Mouse (Mus musculus) testis, postnatal 14 days (tissue): ENCODE results near the gene Shc3.
A peak's percentile ranks its signal among the peaks of the same experiment; 100 is the strongest.

ENCODE experiments used
- DNase-seq: peaks from one replicate; pipeline ENCODE4 v3.0.0; 2021; ENCODE audit warnings: low spot score

Gene Shc3

DNA sequence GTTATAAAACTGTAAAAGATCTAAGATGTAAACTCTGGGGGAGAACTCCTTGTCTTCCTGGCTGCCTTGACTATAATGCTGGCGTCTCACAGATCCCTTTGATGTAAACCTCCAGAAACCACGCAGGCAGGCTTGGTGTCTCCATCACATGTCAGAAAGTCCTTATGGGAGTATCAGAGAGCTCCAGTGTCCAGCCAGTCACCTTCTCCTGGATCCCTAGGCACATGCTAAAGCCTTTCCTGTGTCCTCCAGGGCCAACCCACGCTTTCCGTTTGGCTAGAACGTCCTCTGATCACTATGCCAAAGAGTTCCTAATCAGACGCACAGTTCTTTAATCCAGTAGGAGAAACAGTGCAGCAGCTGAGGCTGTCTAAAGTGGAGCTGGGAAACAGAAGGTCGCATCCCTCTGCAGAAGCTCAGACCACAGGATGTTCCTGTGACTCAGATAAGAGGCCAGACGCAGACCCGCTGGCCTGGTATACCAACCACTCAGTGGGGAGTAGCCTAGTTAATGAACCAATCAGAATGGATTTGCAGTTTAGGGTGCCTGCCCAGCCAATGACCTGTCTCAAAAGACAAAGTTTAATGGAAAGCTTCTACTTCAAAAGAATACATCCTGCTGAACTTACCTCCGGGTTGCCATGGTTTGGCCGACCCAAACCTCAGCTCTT, 88.7 kb downstream of the Shc3 start:
- no peak for DNase-seq

DNA sequence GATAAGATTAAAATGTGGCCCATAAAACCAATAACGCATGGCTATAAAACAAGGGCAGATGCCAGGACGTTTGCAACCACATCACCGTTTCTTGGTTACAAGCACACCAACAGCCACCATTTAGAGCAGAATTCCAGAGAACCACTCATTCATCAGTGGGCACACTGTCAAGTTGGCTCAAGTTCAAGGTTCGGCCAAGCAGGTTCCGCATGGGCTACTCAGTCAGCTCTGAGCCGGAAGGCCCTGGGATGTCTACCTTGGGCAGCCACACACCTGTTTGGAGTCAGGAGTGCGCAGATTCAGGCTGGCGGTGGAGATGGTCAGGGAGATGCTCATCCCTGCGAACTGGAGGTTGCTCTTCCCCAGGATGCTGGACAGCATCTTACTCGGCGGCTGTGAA, 89.4 kb downstream of the Shc3 start:
- no peak for DNase-seq

DNA sequence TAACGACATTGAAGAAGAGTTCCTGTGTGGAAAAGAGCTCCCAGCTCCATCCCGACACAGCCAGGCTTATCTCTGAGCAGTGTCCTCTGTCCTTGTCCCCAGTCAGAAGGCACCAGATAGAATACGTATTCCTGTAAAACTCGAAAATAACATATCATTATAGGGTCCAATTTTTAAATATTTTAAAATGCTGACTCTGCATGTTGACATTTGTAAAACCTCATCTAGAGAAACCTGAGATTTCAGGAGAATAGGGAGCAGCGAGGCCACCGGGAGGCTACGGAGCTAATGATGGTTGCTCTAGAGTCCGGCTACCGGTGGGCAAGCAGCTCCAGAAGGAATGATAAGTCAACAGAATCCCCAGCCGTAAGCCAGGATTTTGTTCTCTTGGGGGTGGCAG, 92.2 kb downstream of the Shc3 start:
- DNase-seq: peak; percentile 18

DNA sequence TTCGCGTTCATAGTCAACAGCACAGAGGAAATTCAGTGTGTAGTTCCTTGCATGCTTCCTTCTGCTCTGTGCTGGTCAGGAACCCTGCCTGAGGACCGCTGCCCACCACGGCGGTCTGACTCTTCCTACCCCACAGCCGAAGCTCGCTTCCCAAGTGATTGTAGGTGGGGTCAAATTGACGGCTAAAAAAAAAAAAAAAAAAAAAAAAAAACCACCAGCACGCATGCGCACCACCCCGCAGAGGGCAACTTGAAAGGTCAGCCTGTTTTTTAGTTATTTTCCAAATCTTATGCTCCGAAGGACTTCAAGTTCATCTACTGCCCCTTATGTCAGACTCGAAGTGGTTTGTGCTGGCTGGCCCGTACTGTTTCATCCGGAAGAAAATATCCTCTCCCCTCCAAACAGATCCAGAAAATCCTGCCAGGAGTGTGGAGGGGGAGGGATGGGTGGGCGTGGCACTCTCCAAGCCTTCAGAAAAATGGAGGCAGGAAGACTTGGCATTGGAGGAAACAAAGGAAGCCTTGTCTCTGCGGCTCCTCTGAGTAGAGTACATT, 100.4 kb downstream of the Shc3 start:
- no peak for DNase-seq

DNA sequence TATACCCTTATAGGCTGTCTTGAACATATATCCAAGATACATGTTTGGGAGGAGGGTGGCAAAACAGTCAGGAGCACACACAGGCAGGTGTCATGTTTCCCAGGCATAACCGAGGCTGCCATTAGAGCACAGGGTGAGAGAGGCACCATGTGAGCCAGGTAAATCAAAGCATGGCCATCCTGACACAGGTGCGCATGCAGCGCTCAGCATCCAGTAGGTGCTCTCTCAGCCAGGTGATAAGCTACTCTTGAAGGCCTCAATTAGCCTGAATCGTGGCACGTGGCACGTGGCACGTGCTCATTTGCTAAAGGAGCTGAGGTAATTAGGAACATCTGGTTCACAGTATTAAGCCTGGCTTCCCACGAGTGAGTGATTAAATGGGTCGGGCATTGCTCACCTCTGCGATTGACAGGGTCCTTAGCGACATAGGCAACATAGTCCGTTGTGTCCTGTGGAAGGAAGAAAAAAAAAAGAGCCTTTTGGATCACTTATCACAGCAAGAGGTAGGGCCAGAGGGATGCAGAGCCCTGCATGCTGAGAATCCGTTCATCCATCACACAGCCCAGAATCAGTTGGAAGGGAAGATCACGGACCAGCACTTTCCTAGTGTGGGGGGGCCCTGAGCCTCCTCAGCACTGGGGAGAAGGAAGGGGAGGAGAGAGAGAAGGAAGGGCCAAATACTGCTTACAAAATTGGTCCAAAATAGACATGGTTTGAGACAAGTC, 102.9 kb downstream of the Shc3 start:
- no peak for DNase-seq

DNA sequence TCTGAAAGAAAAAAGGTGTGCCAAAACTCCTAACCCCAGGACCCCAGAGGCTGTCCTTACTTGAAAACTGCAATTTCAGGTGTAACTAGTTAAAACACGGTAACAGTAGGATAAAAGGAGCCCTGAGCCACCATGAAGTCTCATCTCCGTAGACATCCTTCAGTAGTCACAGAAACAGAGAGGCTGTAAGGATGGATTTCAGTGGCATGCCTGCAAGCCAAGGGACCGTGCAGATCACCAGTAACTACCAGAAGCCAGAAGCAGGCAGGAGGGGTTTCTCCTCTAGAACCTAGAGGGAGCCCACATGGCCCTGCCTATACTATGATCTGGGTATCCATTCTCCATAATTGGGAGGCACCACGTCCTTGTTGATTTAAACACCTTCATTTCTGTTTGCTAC, 104.9 kb downstream of the Shc3 start:
- no peak for DNase-seq

DNA sequence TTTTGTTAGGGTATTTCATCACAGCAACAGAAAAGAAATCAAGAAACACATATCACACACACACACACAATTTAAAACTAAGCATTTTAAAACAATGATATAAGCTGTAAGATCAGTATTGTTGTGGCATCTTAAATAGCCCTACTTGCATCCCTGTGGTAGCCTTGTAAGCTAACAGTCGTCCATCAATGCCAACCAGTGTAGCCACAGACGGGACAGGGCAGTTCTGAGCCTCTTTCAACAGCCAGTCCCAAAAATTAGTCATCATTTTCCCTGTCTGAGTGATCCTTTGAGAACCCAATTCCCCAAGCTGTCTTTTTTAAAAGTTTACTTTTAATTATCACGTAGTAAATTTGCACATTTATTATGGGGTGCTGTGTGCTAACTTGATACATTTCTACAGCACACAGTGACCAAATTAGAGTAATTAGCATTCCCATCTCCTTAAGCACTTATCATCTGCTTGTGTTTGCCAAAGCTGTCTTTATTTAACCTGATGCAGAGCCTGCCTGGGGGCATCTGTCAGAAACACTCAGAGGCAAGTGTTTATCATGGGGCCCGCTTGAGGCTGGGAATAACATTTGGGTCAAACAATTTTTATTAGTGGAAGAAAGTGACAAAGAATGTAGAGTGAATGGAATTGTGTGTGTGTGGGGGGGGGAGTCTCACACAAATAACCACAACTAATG, 112.9 kb downstream of the Shc3 start:
- DNase-seq: no peak

DNA sequence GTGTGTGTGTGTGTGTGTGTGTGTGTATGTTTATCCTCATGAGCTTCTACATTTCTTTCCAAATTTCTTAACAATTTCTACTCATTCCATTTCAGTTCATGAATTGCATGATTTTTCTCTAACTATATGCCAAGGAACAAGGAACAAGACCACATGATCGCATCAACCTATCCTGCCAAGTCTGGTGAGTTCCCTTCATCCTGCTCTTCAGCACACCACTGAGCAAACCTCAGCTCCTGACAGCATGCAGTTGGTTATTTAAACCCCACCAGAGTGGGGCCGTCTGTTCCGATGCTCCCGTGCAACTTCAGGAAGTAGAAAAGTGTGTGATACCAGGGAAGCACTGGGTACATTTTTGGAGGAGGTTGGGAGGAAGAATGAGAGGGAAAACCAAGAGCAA, 122.7 kb downstream of the Shc3 start:
- no peak for DNase-seq

DNA sequence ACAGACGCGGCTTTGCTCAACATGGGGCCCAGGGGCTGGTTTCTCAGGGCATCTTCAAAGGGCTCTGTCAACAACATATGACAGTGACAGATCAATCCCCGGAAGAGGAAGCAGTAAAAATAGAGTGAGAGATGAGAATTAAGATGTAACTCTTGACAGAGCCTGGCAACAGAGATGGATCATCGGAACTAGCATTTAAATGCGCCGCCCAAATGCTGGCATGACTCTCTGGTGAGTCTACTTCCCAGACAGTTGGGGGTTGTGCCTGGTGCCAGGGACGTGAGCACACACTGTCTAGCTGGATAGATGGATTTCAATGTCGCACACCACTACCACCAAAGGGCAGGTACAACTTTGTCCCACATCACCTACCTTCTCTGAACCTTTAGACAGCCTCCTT, 126.3 kb downstream of the Shc3 start:
- no peak for DNase-seq

DNA sequence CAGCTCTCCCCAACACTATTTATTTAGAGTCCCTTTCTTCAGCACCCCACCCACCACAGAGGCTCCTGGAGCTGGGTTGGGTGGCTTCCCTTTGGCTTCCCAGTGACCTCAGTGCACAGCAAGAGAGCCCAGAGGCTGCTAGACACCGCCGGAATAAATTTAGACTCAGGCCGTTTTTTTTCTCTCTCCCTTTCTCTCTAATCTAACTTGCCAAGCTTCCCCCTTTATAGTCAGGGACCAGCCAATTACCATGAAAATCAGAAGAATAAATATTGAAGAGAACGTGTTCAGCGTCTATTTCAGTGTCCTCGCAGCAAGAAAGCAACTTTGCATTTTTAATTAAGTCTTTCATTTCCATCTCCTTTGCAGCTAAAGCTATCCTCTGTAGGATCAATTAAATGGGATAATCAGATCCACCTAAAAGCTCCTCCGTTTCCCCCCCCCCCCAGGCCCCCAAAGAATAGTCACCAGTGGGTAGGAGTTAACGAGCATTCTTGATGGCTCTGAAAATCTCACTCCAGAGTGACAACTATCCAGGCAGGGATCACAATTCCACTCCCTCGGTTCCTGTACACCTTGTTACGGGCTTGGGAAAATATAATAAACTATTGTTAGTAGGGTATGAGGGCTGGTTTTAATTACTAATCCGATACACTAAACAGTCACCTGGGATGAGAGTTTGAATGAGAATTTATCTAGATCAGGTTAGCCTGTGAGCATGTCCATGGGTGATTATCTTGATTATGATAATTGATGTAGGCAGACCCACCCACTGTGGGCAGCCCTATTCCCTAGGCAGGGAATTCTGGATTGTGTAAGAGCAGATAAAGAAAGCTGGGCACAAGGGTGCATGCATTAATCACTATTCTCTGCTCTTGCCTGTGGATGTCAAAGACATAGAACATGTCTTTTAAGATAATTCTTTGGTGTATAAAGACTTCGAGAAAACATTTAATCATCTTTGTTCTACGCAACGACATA, 131.8 kb downstream of the Shc3 start:
- no peak for DNase-seq

DNA sequence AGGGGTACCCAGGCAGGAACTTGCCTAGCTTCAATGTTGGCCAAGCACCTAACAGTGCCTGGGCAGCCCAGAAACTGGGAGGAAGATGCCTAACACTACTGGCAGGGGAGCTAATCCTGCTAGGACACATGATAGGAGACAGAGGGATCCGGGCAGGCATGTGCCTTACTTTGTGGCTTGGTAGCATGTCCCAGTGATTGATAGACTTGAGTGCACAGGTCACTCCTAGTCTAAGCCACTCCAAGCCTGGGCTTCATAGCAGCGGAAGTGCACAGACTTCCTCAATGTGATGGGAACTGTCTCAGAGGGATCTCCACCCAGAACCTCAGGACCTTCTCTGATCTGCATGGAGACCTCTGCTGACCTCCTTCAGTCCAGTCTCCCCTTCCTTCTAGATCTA, 134.1 kb downstream of the Shc3 start:
- DNase-seq: no peak

DNA sequence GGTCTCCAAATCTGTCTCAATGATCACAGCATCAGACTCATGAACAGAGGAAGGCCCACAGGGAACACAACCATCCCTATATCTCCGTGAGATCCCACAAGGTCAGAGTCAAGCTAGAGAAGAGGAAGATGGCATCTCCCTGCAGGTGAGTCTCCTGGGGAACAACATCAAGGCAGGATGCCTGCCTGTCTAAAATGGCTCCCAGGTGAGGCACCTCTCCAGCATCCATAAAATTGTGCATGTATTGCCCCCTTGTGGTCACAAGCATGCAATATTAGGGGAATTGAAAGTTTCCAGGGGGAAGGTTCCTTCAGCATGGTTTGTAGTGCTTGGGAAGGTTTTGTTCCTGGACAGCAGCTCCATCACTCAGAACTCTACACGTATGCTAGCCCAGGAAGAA, 134.8 kb downstream of the Shc3 start:
- no peak for DNase-seq

DNA sequence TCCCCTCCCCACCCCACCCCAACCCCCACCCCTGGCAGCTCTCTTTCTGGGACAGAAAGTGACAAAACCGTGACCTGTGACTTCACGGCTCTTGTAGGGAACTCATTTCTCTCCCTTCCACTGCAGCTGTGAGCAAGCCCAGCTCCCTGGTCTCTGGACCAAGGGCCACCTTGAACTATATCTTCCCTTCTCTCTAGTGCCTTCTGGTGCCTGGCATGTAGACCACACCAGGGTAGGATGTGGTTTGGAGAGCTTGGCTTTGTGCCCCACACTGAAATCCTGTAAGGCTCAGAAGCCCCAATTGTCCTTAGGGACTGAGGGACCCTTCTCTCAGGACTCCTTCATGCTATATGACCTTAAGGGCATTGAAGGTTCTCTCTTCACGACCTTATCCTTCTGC, 135.8 kb downstream of the Shc3 start:
- DNase-seq: no peak

DNA sequence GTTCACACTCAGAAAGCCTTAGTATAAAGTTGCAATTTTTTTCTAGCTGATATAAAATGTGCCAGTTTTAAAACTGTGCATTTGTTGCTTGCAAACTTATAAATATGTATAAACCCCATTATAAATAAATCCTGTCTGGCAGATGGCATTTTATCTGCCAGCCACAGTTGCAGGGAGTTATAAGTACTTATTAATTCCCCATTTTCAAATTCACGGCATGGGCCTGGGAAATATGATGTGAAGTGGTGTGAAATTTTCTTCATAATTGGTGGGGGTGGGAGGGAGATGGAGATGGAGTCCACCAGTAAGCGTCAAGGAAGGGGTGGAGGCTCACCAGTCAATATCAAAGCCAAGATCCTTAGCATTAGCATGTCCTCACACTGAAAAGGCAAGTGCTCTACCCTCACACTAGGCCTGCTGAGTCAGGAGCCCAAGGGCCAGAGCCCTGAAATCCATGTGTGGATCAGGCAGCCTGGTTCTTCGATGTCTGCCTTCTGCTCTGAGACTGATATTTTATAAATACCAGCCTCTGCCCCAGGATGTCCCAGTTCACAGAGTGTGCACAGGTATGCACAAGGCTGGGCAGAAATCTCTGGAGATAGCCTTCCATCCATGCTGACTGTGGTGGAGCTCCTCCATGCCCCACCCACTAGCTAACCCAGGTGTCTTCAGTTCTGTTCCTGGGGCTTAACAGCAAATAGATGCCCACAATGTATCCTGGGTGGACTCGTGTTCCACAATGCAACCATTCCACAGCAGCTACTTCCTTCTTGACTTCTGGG, 143.4 kb downstream of the Shc3 start:
- DNase-seq: no peak

DNA sequence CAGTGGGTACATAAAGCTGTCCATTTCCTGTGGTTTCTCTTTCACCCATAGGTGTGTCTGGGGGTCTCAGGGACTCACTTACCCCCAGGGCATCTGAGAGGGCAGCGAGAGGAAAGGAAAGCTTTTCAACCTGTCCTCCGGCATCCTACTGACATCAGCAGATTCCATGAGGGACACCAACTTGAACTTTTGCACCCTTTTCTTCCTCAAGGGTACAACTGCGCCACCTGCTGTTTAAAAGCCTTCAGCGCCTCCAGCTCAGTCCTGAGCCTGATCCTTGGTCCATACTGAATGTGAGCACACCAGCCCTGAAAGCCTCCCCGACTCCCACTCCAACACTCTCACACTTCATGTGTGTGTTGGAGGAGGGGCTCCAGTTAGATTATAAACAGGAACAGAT, 144.6 kb downstream of the Shc3 start:
- peak; percentile 33 for DNase-seq

DNA sequence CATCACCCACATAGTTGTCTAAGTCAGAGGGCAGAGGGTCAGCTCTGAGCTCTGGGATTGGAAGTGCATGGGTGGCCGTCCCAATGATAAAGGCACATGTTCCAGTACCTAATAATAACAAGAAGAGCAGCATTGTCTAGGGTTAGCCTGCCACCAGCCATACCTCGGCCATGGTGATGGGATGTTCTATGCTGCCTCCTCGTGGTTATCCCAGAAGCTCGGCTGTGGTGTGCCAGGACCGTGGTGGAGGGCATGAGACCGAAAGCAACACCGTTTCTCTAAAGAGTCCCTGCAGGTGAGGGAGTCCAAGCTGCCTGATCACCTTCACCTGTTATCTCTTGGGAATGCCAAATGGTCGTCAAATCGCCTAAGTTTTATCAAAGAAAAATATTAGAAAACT, 145.6 kb downstream of the Shc3 start:
- no peak for DNase-seq

DNA sequence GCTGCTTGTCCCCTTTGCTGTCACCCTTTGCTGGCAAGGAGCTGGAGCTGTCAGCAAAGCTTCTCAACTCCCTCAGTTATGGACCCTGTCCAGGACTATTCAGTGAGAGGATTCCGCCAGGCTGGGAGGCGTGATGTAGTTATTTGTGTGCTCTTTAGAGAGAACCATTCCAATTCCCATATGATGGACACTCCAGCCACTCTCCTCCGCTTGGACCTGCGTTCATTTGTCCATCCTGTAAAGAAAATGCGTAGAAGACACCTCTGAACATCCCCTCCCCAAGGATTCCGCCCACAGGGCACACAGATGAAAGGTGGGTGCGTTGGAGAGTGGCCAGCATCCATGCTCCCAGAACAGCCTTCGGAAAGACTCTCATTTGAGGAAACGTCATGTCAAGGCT, 148.4 kb downstream of the Shc3 start:
- no peak for DNase-seq

DNA sequence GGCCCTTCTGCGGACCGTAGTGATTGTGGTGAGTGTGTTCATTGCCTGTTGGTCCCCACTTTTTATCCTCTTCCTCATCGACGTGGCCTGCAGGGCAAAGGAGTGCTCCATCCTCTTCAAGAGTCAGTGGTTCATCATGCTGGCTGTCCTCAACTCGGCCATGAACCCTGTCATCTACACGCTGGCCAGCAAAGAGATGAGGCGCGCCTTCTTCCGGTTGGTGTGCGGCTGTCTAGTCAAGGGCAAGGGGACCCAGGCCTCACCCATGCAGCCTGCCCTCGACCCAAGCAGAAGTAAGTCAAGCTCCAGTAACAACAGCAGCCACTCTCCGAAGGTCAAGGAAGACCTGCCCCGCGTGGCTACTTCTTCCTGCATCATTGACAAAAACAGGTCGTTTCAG, 149.7 kb downstream of the Shc3 start:
- DNase-seq: no peak

DNA sequence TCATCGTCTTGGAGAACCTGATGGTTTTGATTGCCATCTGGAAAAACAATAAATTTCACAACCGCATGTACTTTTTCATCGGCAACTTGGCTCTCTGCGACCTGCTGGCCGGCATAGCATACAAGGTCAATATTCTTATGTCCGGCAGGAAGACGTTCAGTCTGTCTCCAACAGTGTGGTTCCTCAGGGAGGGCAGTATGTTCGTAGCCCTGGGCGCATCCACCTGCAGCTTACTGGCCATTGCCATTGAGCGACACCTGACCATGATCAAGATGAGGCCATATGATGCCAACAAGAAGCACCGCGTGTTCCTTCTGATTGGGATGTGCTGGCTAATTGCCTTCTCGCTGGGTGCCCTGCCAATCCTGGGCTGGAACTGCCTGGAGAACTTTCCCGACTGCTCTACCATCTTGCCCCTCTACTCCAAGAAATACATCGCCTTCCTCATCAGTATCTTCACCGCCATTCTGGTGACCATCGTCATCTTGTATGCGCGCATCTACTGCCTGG, 150.2 kb downstream of the Shc3 start:
- no peak for DNase-seq

DNA sequence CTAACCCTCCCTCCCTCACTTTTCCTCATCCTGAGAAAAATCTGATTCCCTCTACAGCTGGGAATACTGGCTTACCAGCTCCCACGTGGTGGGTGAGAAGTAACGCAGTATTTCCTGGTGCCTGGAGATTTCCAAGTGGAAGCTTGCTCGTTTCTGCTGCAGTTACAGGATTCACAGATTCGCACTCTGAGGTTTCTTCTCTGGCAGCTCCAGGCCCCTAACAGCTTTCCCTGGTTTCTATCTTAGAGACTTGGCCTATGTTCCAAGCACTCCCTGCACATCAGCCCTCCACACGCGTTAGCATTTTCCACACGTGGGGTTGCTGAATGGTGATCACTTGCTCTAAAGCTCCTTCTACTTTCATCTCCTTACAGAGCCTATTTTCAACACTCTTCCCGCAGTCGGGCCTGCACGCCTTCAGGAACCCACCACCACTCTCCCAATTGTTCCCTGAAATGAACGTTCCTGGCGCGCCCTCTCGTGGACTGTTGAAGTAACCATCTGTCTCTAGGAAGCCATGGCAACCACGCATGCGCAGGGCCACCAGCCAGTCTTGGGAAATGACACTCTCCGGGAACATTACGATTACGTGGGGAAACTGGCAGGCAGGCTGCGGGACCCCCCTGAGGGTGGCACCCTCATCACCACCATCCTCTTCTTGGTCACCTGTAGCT, 150.8 kb downstream of the Shc3 start:
- peak; percentile 86 for DNase-seq
